Mouse (Mus musculus) olfactory bulb, adult 2 months (tissue): ENCODE results near the gene Eya2.

ENCODE experiments used
- CTCF ChIP-seq: fragments of 200-500 bp; IDR thresholded peaks from 2 replicates; pipeline ENCODE4 v1.5.1; 2012; ENCODE audit warnings: low read depth, mild to moderate bottlenecking, low read length, moderate library complexity; ENCODE audit not compliant: insufficient read depth
- POLR2A ChIP-seq: fragments of 200-500 bp; IDR thresholded peaks from 2 replicates; pipeline ENCODE4 v1.6.1; 2012; ENCODE audit warnings: mild to moderate bottlenecking, low read depth, low read length, moderate library complexity; ENCODE audit not compliant: insufficient read depth

DNA sequence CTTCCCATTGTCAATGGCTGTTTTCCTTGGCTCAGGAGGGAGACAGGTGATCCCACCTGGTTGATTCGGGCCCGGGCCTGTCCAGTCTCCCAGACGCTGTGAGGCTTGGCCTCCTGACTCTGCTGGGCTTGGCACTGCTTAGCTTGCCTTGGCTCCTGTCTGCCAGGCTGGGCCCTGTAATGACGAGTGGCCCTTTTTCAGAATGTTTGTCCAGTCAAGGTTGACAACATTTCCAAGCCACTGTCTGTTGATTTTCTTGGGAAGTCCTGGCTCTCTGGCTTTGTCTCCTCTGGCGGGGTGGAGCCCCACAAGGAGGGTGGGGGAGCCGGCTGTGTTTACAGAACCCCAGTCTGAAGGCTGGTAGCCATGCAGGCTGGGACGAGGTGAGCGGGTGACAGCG, 49.2 kb downstream of the Eya2 start:
- TF ChIP-seq POLR2A (no peak), CTCF (no peak)
